Mouse (Mus musculus) gonadal fat pad, adult 2 months (tissue): ENCODE measurements around the gene Gda. TPM values are rescaled to one million over a fixed set of nuclear protein-coding genes. Genes with fewer than 3 reads are reported as not detected.

Source experiments
- DNase-seq: peaks from one replicate; pipeline ENCODE4 v3.0.0-alpha.2; 2012; ENCODE audit warnings: low read depth
- polyA plus RNA-seq: library from polyadenylated mRNA; depleted of rRNA; stranded (reverse); fragments of >200 nt; gene quantifications from 2 replicates; pipeline ENCODE4 v1.2.3, GENCODE M21; 2012; rRNA removed

Gda gene
- 8.2 and 12.7 TPM in 2 replicates for polyA plus RNA-seq

- DNase-seq, result no peak
Measured at GRCm38 (mm10) chr19:21473345-21473744, at the start of gene Gda. Gene Gda, minus strand, starts transcription at chr19:21473445.

GRCm38 (mm10) chr19:21520280-21520679 is 47.0 kb upstream of the Gda start:
- DNase-seq, result no peak

- DNase-seq, result no peak
Measured at GRCm38 (mm10) chr19:21510116-21510515, 36.9 kb upstream of the Gda start.

- no peak for DNase-seq
Measured at GRCm38 (mm10) chr19:21507561-21508232, 34.5 kb upstream of the Gda start.

- no peak for DNase-seq
Measured at GRCm38 (mm10) chr19:21507133-21507532, 33.9 kb upstream of the Gda start.

- DNase-seq, result no peak
Measured at GRCm38 (mm10) chr19:21504716-21505115, 31.5 kb upstream of the Gda start.

GRCm38 (mm10) chr19:21499394-21499983 is 26.2 kb upstream of the Gda start:
- DNase-seq, result peak; percentile 96

- DNase-seq, result no peak
Measured at GRCm38 (mm10) chr19:21495817-21496216, 22.6 kb upstream of the Gda start.

GRCm38 (mm10) chr19:21493807-21494521 is 20.7 kb upstream of the Gda start:
- DNase-seq, result no peak

- no peak for DNase-seq
Measured at GRCm38 (mm10) chr19:21491391-21491790, 18.1 kb upstream of the Gda start.

- DNase-seq, result no peak
Measured at GRCm38 (mm10) chr19:21487124-21487944, 14.1 kb upstream of the Gda start.

- DNase-seq, result no peak
Measured at GRCm38 (mm10) chr19:21482096-21482495, 8.9 kb upstream of the Gda start.

- no peak for DNase-seq
Measured at GRCm38 (mm10) chr19:21481031-21481430, 7.8 kb upstream of the Gda start.

- DNase-seq, result no peak
Measured at GRCm38 (mm10) chr19:21480053-21480419, 6.8 kb upstream of the Gda start.

GRCm38 (mm10) chr19:21479183-21480052 is 6.2 kb upstream of the Gda start:
- DNase-seq, result no peak

- DNase-seq, result no peak
Measured at GRCm38 (mm10) chr19:21478538-21478937, 5.3 kb upstream of the Gda start.

- DNase-seq, result no peak
Measured at GRCm38 (mm10) chr19:21477780-21478179, 4.5 kb upstream of the Gda start.

- no peak for DNase-seq
Measured at GRCm38 (mm10) chr19:21476782-21477181, 3.5 kb upstream of the Gda start.

GRCm38 (mm10) chr19:21472121-21472780 is 994 bp downstream of the Gda start:
- no peak for DNase-seq

- peak; percentile 79 for DNase-seq
Measured at GRCm38 (mm10) chr19:21461221-21461960, 11.9 kb downstream of the Gda start.
